Mouse (Mus musculus): Measurements from ENCODE around the gene Med1.

DNA sequence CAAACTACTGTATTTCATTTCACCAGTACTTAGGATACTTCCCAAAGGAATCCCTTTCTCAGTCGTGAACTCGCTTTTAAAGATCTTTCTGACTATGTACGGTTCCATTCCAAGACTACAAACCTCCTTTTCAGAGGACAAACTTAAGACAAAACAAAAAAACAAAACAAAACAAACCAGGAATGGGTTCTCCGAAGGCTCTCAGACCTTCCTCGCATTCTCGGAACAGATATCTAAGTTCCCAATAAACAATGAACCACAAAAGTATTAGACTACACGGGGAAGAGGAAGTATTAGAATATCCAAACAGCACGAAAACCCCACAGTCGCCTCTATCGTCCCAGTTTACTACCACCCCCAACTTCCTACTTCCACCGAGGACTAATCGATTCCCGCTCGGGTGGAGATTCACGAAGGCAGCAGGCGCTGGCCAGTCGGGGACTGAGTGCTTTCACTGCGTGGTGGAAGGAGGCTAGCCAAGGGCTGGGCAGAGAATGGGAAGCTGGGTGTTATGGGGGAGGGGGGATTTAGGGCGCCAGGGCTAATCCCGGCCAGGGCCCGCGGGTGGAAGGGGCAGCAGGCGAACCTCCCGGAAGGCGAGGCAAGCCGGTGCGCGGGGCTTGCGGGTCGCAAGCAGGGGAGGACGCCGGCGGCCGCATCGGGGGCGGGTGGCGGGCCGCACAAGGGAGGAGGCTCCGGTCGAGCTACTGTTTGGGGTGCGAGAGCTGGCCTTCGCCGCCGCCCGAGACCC is 44.4 kb downstream of the Med1 start:
- TF ChIP-seq CTCF (IDR thresholded peaks at IDR 0.05; ENCODE audit: extremely low read depth, insufficient read length, insufficient replicate concordance, low read depth, low read length) (no peak), POLR2A (IDR thresholded peaks at IDR 0.05; ENCODE audit: low read depth, low read length) (no peak)
